Mouse (Mus musculus): ENCODE results near the gene Minpp1.

GRCm38 (mm10) chr19:32542784-32543490 lies 57.4 kb downstream of the Minpp1 start:
- no peak for TF ChIP-seq POLR2A (IDR thresholded peaks at IDR 0.05; ENCODE audit: control insufficient read depth, extremely low read depth, insufficient read depth, low read length, poor library complexity)
- TF ChIP-seq CTCF (IDR thresholded peaks at IDR 0.05; ENCODE audit: borderline replicate concordance, control insufficient read depth, extremely low read depth, insufficient read depth, low read length, poor library complexity), result no peak

Data from thymus, adult 2 months (tissue).